Mouse (Mus musculus): ENCODE measurements around the gene Arl13b. TPM values are rescaled to one million over a fixed set of nuclear protein-coding genes. Genes with fewer than 3 reads are reported as not detected.

Gene Arl13b
- polyA plus RNA-seq, 1 experiment from 2014 or later: 21.3 TPM

GRCm38 (mm10) chr16:62807249-62807979, 39.4 kb downstream of the Arl13b start:
- H3K4me1 ChIP-seq (replicated peaks): peaks cover 10% of the 10 kb centered on the region
- H3K4me3 ChIP-seq: no peak overlapping the region
- WGBS: 64% methylated on average over 8 of the region's 8 CpGs
- 0 out of 2 replicates have a peak, but pooled peaks have one; percentile 46 for ATAC-seq (ENCODE audit: low FRiP score)
- H3K27ac ChIP-seq: no peak overlapping the region
- H3K4me2 ChIP-seq: no peak overlapping the region
- no peaks in the 10 kb centered on the region for H3K9me3 ChIP-seq
- H3K9ac ChIP-seq: no peak overlapping the region
- H3K36me3 ChIP-seq: peaks cover 17% of the 10 kb centered on the region
- H3K27me3 ChIP-seq: no peaks in the 10 kb centered on the region

GRCm38 (mm10) chr16:62804621-62805020, 42.2 kb downstream of the Arl13b start:
- H3K9me3 ChIP-seq: no peaks in the 10 kb centered on the region
- peaks cover 10% of the 10 kb centered on the region for H3K4me1 ChIP-seq (replicated peaks)
- no peaks in the 10 kb centered on the region for H3K27me3 ChIP-seq
- ATAC-seq (ENCODE audit: low FRiP score): no peak
- WGBS: 97% methylated on average over 3 of the region's 3 CpGs
- H3K4me3 ChIP-seq: no peak overlapping the region
- no peak overlapping the region for H3K9ac ChIP-seq
- H3K36me3 ChIP-seq: peaks cover 24% of the 10 kb centered on the region
- no peak overlapping the region for H3K27ac ChIP-seq
- H3K4me2 ChIP-seq: no peak overlapping the region

- 85% methylated on average over 3 of the region's 3 CpGs for WGBS
- Histone ChIP-seq H3K4me1 (replicated peaks) (no peaks in the 10 kb centered on the region), H3K36me3 (peaks cover 35% of the 10 kb centered on the region), H3K27ac (no peak overlapping the region), H3K4me2 (no peak overlapping the region), H3K4me3 (no peak overlapping the region), H3K27me3 (no peaks in the 10 kb centered on the region), H3K9ac (no peak overlapping the region), H3K9me3 (no peaks in the 10 kb centered on the region)
- ATAC-seq (ENCODE audit: low FRiP score): no peak
Measured at GRCm38 (mm10) chr16:62799839-62800238, 47.0 kb downstream of the Arl13b start.

- Histone ChIP-seq H3K9ac (no peak overlapping the region), H3K27me3 (no peaks in the 10 kb centered on the region), H3K4me1 (replicated peaks) (no peaks in the 10 kb centered on the region), H3K9me3 (no peaks in the 10 kb centered on the region), H3K4me2 (no peak overlapping the region), H3K4me3 (no peak overlapping the region), H3K36me3 (peaks cover 32% of the 10 kb centered on the region), H3K27ac (no peak overlapping the region)
- 90% methylated on average over 4 of the region's 4 CpGs for WGBS
- no peak for ATAC-seq (ENCODE audit: low FRiP score)
Measured at GRCm38 (mm10) chr16:62799426-62799825, 47.4 kb downstream of the Arl13b start.

- no peak for ATAC-seq (ENCODE audit: low FRiP score)
- Histone ChIP-seq H3K27me3 (no peaks in the 10 kb centered on the region), H3K36me3 (peaks cover 26% of the 10 kb centered on the region), H3K27ac (no peak overlapping the region), H3K9ac (no peak overlapping the region), H3K4me3 (no peak overlapping the region), H3K9me3 (no peaks in the 10 kb centered on the region), H3K4me1 (replicated peaks) (no peaks in the 10 kb centered on the region), H3K4me2 (no peak overlapping the region)
- 93% methylated on average over 3 of the region's 3 CpGs for WGBS
Measured at GRCm38 (mm10) chr16:62798808-62799207, 48.0 kb downstream of the Arl13b start.

- no peak overlapping the region for H3K4me3 ChIP-seq
- no peak overlapping the region for H3K4me2 ChIP-seq
- no peak overlapping the region for H3K27ac ChIP-seq
- no peaks in the 10 kb centered on the region for H3K4me1 ChIP-seq (replicated peaks)
- no peaks in the 10 kb centered on the region for H3K27me3 ChIP-seq
- 84% methylated on average over 1 of the region's 1 CpGs for WGBS
- H3K9me3 ChIP-seq: no peaks in the 10 kb centered on the region
- ATAC-seq (ENCODE audit: low FRiP score): no peak
- H3K36me3 ChIP-seq: peaks cover 20% of the 10 kb centered on the region
- no peak overlapping the region for H3K9ac ChIP-seq
Measured at GRCm38 (mm10) chr16:62796608-62797007, 50.2 kb downstream of the Arl13b start.

GRCm38 (mm10) chr16:62786621-62787331, 60.1 kb downstream of the Arl13b start, which contains the start of gene Nsun3:
TSS of gene Nsun3 (minus strand) at chr16:62786818.
- WGBS: 2% methylated on average over 41 of the region's 41 CpGs

GRCm38 (mm10) chr16:62782229-62782628, 64.6 kb downstream of the Arl13b start:
- no peaks in the 10 kb centered on the region for H3K9me3 ChIP-seq
- H3K9ac ChIP-seq: no peak overlapping the region
- peaks cover 4% of the 10 kb centered on the region; the same call in 1 of the 2 replicates for H3K36me3 ChIP-seq
- peaks cover 32% of the 10 kb centered on the region for H3K4me1 ChIP-seq (replicated peaks)
- no peak overlapping the region for H3K27ac ChIP-seq
- H3K27me3 ChIP-seq: no peaks in the 10 kb centered on the region
- WGBS: 69% methylated on average over 5 of the region's 5 CpGs
- ATAC-seq (ENCODE audit: low FRiP score): no peak
- H3K4me2 ChIP-seq: no peak overlapping the region
- no peak overlapping the region for H3K4me3 ChIP-seq

More at GRCm38 (mm10) chr16:62786621-62787331, 60.1 kb downstream of the Arl13b start, which contains the start of gene Nsun3:
- Histone ChIP-seq H3K9me3 (no peaks in the 10 kb centered on the region), H3K4me3 (peak within 1 kb of the TSS; percentile 80), H3K27me3 (no peaks in the 10 kb centered on the region), H3K4me1 (replicated peaks) (peaks cover 31% of the 10 kb centered on the region), H3K36me3 (no peaks in the 10 kb centered on the region), H3K4me2 (peak within 1 kb of the TSS; percentile 67), H3K27ac (peak within 1 kb of the TSS; percentile 89), H3K9ac (peak within 1 kb of the TSS; percentile 82)
- peak; percentile 97 for ATAC-seq (ENCODE audit: low FRiP score)

GRCm38 (mm10) chr16:62778282-62778681, 68.6 kb downstream of the Arl13b start:
- no peak overlapping the region for H3K4me3 ChIP-seq
- H3K9me3 ChIP-seq: no peaks in the 10 kb centered on the region
- no peak overlapping the region for H3K9ac ChIP-seq
- no peak overlapping the region for H3K4me2 ChIP-seq
- no peak overlapping the region for H3K27ac ChIP-seq
- ATAC-seq (ENCODE audit: low FRiP score): no peak
- 67% methylated on average over 10 of the region's 10 CpGs for WGBS
- peaks cover 9% of the 10 kb centered on the region for H3K36me3 ChIP-seq
- H3K27me3 ChIP-seq: no peaks in the 10 kb centered on the region
- H3K4me1 ChIP-seq (replicated peaks): peaks cover 5% of the 10 kb centered on the region; the same call in 1 of the 2 replicates

- Histone ChIP-seq H3K4me1 (replicated peaks) (peaks cover 5% of the 10 kb centered on the region; the same call in 1 of the 2 replicates), H3K9ac (peak overlapping the region; percentile 35; the same call in 1 of the 2 replicates), H3K36me3 (peaks cover 5% of the 10 kb centered on the region), H3K4me2 (no peak overlapping the region), H3K4me3 (no peak overlapping the region), H3K9me3 (no peaks in the 10 kb centered on the region), H3K27me3 (no peaks in the 10 kb centered on the region), H3K27ac (no peak overlapping the region)
- ATAC-seq (ENCODE audit: low FRiP score): no peak
- 83% methylated on average over 11 of the region's 11 CpGs for WGBS
Measured at GRCm38 (mm10) chr16:62776034-62776433, 70.8 kb downstream of the Arl13b start.

GRCm38 (mm10) chr16:62773462-62773861, 73.4 kb downstream of the Arl13b start:
- no peak overlapping the region for H3K27ac ChIP-seq
- no peaks in the 10 kb centered on the region for H3K27me3 ChIP-seq
- peaks cover 4% of the 10 kb centered on the region; the same call in 1 of the 2 replicates for H3K4me1 ChIP-seq (replicated peaks)
- no peak overlapping the region for H3K9ac ChIP-seq
- no peak for ATAC-seq (ENCODE audit: low FRiP score)
- no peak overlapping the region for H3K4me2 ChIP-seq
- no peak overlapping the region for H3K4me3 ChIP-seq
- 77% methylated on average over 4 of the region's 4 CpGs for WGBS
- H3K36me3 ChIP-seq: peaks cover 5% of the 10 kb centered on the region
- no peaks in the 10 kb centered on the region for H3K9me3 ChIP-seq

- Histone ChIP-seq H3K4me1 (replicated peaks) (no peaks in the 10 kb centered on the region), H3K27ac (no peak overlapping the region), H3K4me3 (no peak overlapping the region), H3K27me3 (no peaks in the 10 kb centered on the region), H3K9ac (no peak overlapping the region), H3K4me2 (no peak overlapping the region), H3K36me3 (no peaks in the 10 kb centered on the region; the same call in 1 of the 2 replicates), H3K9me3 (no peaks in the 10 kb centered on the region)
- 93% methylated on average over 2 of the region's 2 CpGs for WGBS
- ATAC-seq (ENCODE audit: low FRiP score): no peak
Measured at GRCm38 (mm10) chr16:62758340-62758739, 88.5 kb downstream of the Arl13b start.
